ENCODE assay signal across 8 mouse cellular contexts in genomic region chr9:107297658-107298057, GRCm38 (mm10). TPM values are rescaled to one million over a fixed set of nuclear protein-coding genes. Genes with fewer than 3 reads are reported as not detected.
DNase-seq lines count a peak whose midpoint lies in the region; ATAC-seq and TF ChIP-seq lines count a peak whose summit lies in the region.

No protein-coding gene starts in this region.

- peak overlapping the region; percentile 85 for H3K27ac ChIP-seq in lung, embryonic 15.5 days
- H3K27ac ChIP-seq in forebrain, embryonic 12.5 days: no peak overlapping the region
- no peak overlapping the region for H3K27ac ChIP-seq in limb, embryonic 13.5 days
- no peak overlapping the region for H3K27ac ChIP-seq in olfactory bulb, adult 2 months (ENCODE audit: insufficient read depth, low read depth, low read length)

- H3K9ac ChIP-seq in lung, embryonic 15.5 days: no peak overlapping the region
- no peak overlapping the region for H3K9ac ChIP-seq in forebrain, embryonic 12.5 days
- peak overlapping the region; percentile 80 for H3K9ac ChIP-seq in limb, embryonic 13.5 days

- WGBS in lung, embryonic 15.5 days: 64% methylated on average over 4 of the region's 4 CpGs
- 81% methylated on average over 4 of the region's 4 CpGs for WGBS in forebrain, embryonic 12.5 days
- WGBS in limb, embryonic 13.5 days: 84% methylated on average over 4 of the region's 4 CpGs
- WGBS in olfactory bulb, adult 2 months: 89% methylated on average over 4 of the region's 4 CpGs

- no peak for ATAC-seq in lung, embryonic 15.5 days (ENCODE audit: borderline replicate concordance, extremely low read depth, low FRiP score, low TSS enrichment)
- ATAC-seq in forebrain, embryonic 12.5 days (ENCODE audit: low FRiP score): no peak
- no peak for ATAC-seq in limb, embryonic 13.5 days (ENCODE audit: low FRiP score, low read depth)

- peak overlapping the region; percentile 74 for H3K4me3 ChIP-seq in lung, embryonic 15.5 days
- H3K4me3 ChIP-seq in forebrain, embryonic 12.5 days (replicated peaks): peak overlapping the region; percentile 64
- H3K4me3 ChIP-seq in limb, embryonic 13.5 days: peak overlapping the region; percentile 65
- peak overlapping the region; percentile 72 for H3K4me3 ChIP-seq in olfactory bulb, adult 2 months (ENCODE audit: insufficient read depth, low read depth, low read length)

- 0 out of 2 replicates have a peak, but pooled peaks cover 4% of the 10 kb centered on the region for H3K27me3 ChIP-seq in lung, embryonic 15.5 days
- H3K27me3 ChIP-seq in forebrain, embryonic 12.5 days: peaks cover 29% of the 10 kb centered on the region
- peaks cover 11% of the 10 kb centered on the region for H3K27me3 ChIP-seq in limb, embryonic 13.5 days

- H3K4me2 ChIP-seq in lung, embryonic 15.5 days: peak overlapping the region; percentile 92
- H3K4me2 ChIP-seq in forebrain, embryonic 12.5 days: peak overlapping the region; percentile 78
- H3K4me2 ChIP-seq in limb, embryonic 13.5 days (replicated peaks): peak overlapping the region; percentile 77

- H3K36me3 ChIP-seq in lung, embryonic 15.5 days: peaks cover 16% of the 10 kb centered on the region; the same call in 1 of the 2 replicates
- peaks cover 19% of the 10 kb centered on the region for H3K36me3 ChIP-seq in forebrain, embryonic 12.5 days (replicated peaks)
- peaks cover 25% of the 10 kb centered on the region for H3K36me3 ChIP-seq in limb, embryonic 13.5 days

- DNase-seq in lung, postnatal 4 days: no peak
- no peak for DNase-seq in adrenal gland, postnatal 36 days
- no peak for DNase-seq in frontal cortex, adult 2 months (ENCODE audit: extremely low spot score in 1 of 2, low spot score in 1 of 2)
- DNase-seq in layer of hippocampus, postnatal 14 days (ENCODE audit: low spot score in 2 of 2): no peak

- no peak for TF ChIP-seq CTCF in olfactory bulb, adult 2 months (IDR thresholded peaks at IDR 0.05; ENCODE audit: insufficient read depth, low read depth, low read length)

- H3K4me1 ChIP-seq in lung, embryonic 15.5 days: peaks cover 42% of the 10 kb centered on the region
- H3K4me1 ChIP-seq in forebrain, embryonic 12.5 days: peaks cover 19% of the 10 kb centered on the region
- H3K4me1 ChIP-seq in limb, embryonic 13.5 days: peaks cover 23% of the 10 kb centered on the region
- peaks cover 20% of the 10 kb centered on the region for H3K4me1 ChIP-seq in olfactory bulb, adult 2 months (ENCODE audit: control insufficient read depth, insufficient read depth, low read length)

- no peak for TF ChIP-seq POLR2A in olfactory bulb, adult 2 months (IDR thresholded peaks at IDR 0.05; ENCODE audit: insufficient read depth, low read depth, low read length)

- H3K9me3 ChIP-seq in lung, embryonic 15.5 days: no peaks in the 10 kb centered on the region
- no peaks in the 10 kb centered on the region for H3K9me3 ChIP-seq in forebrain, embryonic 12.5 days
- no peaks in the 10 kb centered on the region for H3K9me3 ChIP-seq in limb, embryonic 13.5 days

RNA-seq across cellular contexts. Expression of gene Cish, which starts 1.8 kb away (rescaled TPM):
- 15.4 and 16.4 TPM in 2 replicates for polyA plus RNA-seq in lung, embryonic 15.5 days (2015; fragmentation: Nextera tagmentation; extraction: Ambion mirVana)
- polyA plus RNA-seq in forebrain, embryonic 12.5 days (2016; fragmentation: Nextera tagmentation; extraction: Ambion mirVana): 4.5 and 6.0 TPM in 2 replicates
- polyA plus RNA-seq in limb, embryonic 13.5 days (2015; fragmentation: Nextera tagmentation; extraction: Ambion mirVana): 9.8 and 9.9 TPM in 2 replicates
- polyA plus RNA-seq in olfactory bulb, adult 2 months (2012; ENCODE audit: insufficient read depth, insufficient read length, low replicate concordance, missing spikeins): not detected in 2 replicates
- total RNA-seq in adrenal gland, postnatal 36 days (2021): 10 to 100 TPM; 31.7 to 31.8 TPM
- 5.3 and 7.1 TPM in 2 replicates for polyA plus RNA-seq in frontal cortex, adult 2 months (2012; rRNA removed)
- 1 to 10 TPM; 3.3 to 3.4 TPM for total RNA-seq in layer of hippocampus, postnatal 14 days (2021)

RNA-seq across cellular contexts. Expression of gene Mapkapk3, which starts 8.0 kb away (rescaled TPM):
- 13.3 and 17.8 TPM in 2 replicates for polyA plus RNA-seq in lung, embryonic 15.5 days (2015; fragmentation: Nextera tagmentation; extraction: Ambion mirVana)
- 2.4 and 3.7 TPM in 2 replicates for polyA plus RNA-seq in forebrain, embryonic 12.5 days (2016; fragmentation: Nextera tagmentation; extraction: Ambion mirVana)
- polyA plus RNA-seq in limb, embryonic 13.5 days (2015; fragmentation: Nextera tagmentation; extraction: Ambion mirVana): 6.3 and 6.7 TPM in 2 replicates
- not detected in 2 replicates for polyA plus RNA-seq in olfactory bulb, adult 2 months (2012; ENCODE audit: insufficient read depth, insufficient read length, low replicate concordance, missing spikeins)
- total RNA-seq in adrenal gland, postnatal 36 days (2021): 10 to 100 TPM; 53.7 to 54.3 TPM
- polyA plus RNA-seq in frontal cortex, adult 2 months (2012; rRNA removed): 7.0 and 7.6 TPM in 2 replicates
- total RNA-seq in layer of hippocampus, postnatal 14 days (2021): 1 to 10 TPM; 2.0 to 3.1 TPM

RNA-seq across cellular contexts. Expression of gene Hemk1, which starts 40.5 kb away (rescaled TPM):
- polyA plus RNA-seq in lung, embryonic 15.5 days (2015; fragmentation: Nextera tagmentation; extraction: Ambion mirVana): 9.7 and 11.4 TPM in 2 replicates
- polyA plus RNA-seq in forebrain, embryonic 12.5 days (2016; fragmentation: Nextera tagmentation; extraction: Ambion mirVana): 10.3 and 12.0 TPM in 2 replicates
- 12.6 and 14.4 TPM in 2 replicates for polyA plus RNA-seq in limb, embryonic 13.5 days (2015; fragmentation: Nextera tagmentation; extraction: Ambion mirVana)
- polyA plus RNA-seq in olfactory bulb, adult 2 months (2012; ENCODE audit: insufficient read depth, insufficient read length, low replicate concordance, missing spikeins): not detected in 2 replicates
- total RNA-seq in adrenal gland, postnatal 36 days (2021): 10 to 100 TPM; 15.6 to 16.1 TPM
- polyA plus RNA-seq in frontal cortex, adult 2 months (2012; rRNA removed): 31.9 and 39.1 TPM in 2 replicates
- 10 to 100 TPM; 16.1 to 18.5 TPM for total RNA-seq in layer of hippocampus, postnatal 14 days (2021)

RNA-seq across cellular contexts. Expression of gene 6430571L13Rik, which starts 42.7 kb away (rescaled TPM):
- polyA plus RNA-seq in lung, embryonic 15.5 days (2015; fragmentation: Nextera tagmentation; extraction: Ambion mirVana): 0.47 and 0.79 TPM in 2 replicates
- 2.2 and 2.9 TPM in 2 replicates for polyA plus RNA-seq in forebrain, embryonic 12.5 days (2016; fragmentation: Nextera tagmentation; extraction: Ambion mirVana)
- 1.1 TPM in 2 replicates for polyA plus RNA-seq in limb, embryonic 13.5 days (2015; fragmentation: Nextera tagmentation; extraction: Ambion mirVana)
- not detected in 2 replicates for polyA plus RNA-seq in olfactory bulb, adult 2 months (2012; ENCODE audit: insufficient read depth, insufficient read length, low replicate concordance, missing spikeins)
- 1 to 10 TPM; 1.2 to 1.3 TPM for total RNA-seq in adrenal gland, postnatal 36 days (2021)
- polyA plus RNA-seq in frontal cortex, adult 2 months (2012; rRNA removed): 26.2 and 26.8 TPM in 2 replicates
- total RNA-seq in layer of hippocampus, postnatal 14 days (2021): 1 to 10 TPM; 2.6 to 2.9 TPM

Comparison
In these comparisons a context has a peak if more than half of its experiments do, and no peak if none do; other contexts are left out.
1. RNA of gene Hemk1, which starts 40.5 kb away (polyA plus RNA-seq): 31.9 to 39.1 TPM in frontal cortex, adult 2 months, 12.6 to 14.4 TPM in limb, embryonic 13.5 days, 10.3 to 12.0 TPM in forebrain, embryonic 12.5 days and 9.7 to 11.4 TPM in lung, embryonic 15.5 days; not detected in olfactory bulb, adult 2 months; every median in the first group is over 10 times any median in the second.
2. Peak in every context shown above with its lines, with median percentiles within 50 percentile points of each other: H3K4me2 ChIP-seq and H3K4me3 ChIP-seq.